Mouse (Mus musculus) fibroblast of lung, adult 2 months (primary cell): Measurements from ENCODE around the gene 1700017N19Rik.
A peak's percentile ranks its signal among the peaks of the same experiment; 100 is the strongest.
"Not testable (repeated sequence)": the region's sequence is repeated elsewhere in the genome, so short reads cannot be mapped to it uniquely, and the experiment has no call there.

ENCODE experiments used
- DNase-seq: peaks from one replicate; pipeline ENCODE4 v3.0.0-alpha.2; 2011; ENCODE audit warnings: low read depth

Gene 1700017N19Rik

DNA sequence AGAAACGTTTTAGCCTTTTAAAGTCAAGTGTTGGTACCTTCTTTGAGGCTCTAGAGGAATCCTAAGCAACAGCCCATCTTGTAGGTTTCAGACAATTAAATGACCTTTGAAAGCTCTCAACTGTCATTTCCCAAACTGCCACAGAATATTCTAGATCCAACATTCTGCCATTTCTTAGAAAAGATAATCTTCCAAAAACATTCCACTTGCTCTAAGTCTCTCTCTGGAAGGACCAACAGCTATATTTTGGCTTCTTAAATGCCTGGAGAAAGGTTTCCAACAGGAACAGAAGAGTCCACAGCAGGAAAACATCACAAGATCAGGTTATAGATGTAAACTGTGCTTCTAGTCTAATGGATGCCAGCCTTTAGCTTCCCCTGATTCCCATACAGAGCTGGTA is at the start of gene 1700017N19Rik, which contains the start of gene 4930430F08Rik:
Gene 1700017N19Rik (plus strand): TSS at position 162 of the 400 bp plus-strand sequence.
Gene 4930430F08Rik (minus strand): TSS at position 101 of the 400 bp plus-strand sequence.
- DNase-seq = no peak

DNA sequence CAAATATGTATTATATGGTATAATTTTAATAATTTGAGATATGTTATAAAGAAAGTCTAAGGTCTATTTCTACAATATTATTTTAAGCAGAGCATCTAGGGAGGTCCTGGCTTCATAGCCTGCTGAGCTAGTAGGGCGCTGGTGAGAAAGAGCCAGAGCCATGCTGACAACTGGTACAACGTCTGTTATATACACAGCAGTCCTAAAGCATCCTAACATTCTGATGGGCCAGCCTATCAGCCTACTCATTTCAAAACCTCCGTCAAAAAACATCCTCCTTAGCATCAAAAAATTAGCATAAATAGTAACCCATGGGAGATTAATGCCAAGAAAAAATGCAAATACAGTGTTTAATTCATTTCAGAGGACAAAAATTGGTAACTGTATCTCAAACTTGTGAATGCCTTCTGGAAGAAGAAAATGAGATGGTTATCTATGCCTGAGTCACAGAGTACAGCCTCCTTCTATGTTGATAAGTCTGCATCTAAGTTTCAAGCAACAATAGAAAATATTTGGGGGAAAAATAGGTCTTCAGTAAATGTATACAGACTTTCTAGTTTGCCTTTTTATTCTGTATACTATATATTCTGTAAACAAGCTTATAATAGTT is 33.6 kb upstream of the 1700017N19Rik start:
- DNase-seq = no peak

DNA sequence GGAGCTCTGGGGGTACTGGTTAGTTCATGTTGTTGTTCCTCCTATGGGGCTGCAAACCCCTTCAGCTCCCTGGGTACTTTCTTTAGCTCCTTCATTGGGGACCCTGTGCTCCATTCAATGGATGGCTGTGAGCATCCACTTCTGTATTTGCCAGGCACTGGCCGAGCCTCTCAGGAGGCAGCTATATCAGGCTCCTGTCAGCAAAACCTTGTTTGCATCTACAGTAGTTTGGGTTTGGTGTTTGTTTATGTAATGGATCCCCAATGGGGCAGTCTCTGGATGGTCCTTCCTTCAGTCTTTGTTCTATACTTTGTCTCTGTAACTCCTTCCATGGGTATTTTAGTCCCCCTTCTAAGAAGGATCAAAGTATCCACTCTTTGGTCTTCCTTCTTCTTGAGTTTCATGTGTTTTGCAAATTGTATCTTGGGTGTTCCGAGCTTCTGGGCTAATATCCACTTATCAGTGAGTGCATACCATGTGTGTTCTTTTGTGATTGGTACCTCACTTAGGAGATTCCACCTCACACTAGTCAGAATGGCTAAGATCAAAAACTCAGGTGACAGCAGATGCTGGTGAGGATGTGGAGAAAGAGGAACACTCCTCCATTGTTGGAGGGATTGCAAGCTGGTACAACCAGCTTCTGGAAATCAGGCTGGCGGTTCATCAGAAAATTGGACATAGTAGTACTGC is 29.9 kb upstream of the 1700017N19Rik start:
- DNase-seq = not testable (repeated sequence)

DNA sequence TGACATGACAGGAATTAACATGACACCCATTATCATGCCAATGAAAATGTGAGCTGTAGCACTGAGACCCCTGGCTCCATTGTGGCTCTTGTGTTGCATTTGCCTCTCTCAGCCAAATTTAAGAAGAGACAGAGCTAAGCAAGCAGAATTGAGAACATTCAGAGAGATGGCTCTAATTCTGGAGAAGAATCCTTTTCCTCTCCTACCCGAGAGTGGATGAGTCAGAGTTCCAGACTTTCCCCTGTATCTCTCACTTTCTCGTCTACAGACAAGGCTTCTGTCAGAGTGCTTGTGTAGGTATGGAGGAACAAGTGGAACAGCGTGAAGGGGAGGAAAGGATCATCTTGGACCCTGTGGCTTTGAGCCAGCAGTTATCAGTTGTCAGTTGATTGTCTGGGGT is 26.2 kb upstream of the 1700017N19Rik start:
- DNase-seq = no peak

DNA sequence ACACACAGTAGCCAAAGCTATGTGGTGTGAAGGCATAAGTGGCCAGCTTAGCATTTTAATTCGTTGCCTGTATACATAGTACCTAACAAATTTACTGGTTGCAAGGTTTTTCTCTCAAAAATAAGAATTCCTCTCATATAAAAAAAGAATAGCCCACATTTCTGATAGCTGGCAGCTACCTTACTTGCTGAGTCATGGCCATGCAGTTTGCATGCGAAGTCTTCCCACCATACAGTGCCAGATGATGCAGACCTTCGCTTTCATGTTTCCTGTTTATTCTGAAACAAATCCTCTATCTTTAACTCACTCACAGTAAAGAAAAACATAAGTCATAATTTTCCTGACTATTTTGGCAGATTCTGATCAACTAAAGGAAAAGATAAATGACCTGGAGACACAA is 18.6 kb upstream of the 1700017N19Rik start:
- DNase-seq = no peak

DNA sequence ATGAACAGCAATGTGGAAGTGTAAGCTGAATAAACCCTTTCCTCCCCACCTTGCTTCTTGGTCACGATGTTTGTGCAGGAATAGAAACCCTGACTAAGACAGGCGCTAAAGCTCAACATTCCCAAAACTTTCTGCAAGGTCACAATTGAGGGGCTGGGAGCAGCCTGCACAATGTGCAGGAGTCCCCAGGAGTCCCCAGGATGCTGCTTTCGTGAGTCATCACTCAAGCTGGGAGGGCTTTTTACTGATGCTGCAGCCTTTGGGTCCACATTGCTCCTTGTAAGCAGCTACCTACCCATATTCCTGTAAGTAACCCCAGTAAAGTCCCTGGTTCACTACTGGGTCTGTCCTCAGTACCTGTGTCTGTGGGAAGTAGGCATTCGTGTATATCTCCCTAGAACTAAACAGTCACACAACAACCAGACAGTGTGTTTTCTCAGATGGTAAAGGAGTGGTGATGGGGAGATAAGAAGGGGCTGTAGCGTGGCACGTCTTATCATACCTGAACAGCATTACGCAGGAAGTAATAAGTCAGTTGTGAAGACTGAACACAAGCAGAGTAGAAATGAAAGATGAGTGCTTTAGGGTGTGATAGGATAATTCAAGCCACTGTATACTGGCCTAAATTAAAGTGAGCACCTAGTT is 15.7 kb upstream of the 1700017N19Rik start:
- DNase-seq = no peak

DNA sequence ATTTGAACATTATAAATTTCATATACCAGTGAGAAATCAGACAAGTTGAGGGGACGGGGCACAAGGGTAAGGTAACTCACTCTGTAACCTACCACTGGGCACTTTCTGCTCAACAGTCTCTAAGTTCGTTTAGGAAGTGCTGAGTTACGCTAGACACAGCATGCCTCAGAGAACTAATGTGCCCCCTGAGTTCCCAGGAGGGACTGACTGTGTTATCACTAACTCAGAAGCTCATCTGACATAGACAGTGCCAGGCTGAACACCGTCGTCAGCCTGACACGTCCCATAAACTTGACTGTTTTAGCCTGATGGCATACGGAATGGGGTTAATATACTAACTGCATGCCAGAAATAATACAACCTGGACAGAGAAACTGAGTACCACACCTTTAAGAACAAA is 15.0 kb upstream of the 1700017N19Rik start:
- no peak for DNase-seq

DNA sequence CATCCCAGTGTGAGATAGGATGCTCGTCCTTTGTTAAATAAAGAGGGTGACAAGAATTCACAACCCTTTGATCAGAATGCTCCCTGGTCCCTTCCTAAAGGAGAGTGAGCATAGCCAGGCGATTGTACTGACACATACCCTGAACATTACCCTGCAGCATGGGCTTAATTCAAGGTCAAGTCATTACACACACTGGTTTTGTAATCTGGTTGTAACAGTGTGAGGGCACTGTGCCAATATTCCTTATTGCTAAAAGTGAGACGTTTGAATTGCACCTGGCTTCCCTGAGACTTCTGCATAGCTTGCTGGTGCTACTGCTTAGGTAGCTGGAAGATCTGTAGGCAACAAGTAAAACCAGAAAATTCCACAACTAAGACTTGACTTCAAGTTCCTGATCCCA is 6.1 kb upstream of the 1700017N19Rik start:
- DNase-seq = no peak

DNA sequence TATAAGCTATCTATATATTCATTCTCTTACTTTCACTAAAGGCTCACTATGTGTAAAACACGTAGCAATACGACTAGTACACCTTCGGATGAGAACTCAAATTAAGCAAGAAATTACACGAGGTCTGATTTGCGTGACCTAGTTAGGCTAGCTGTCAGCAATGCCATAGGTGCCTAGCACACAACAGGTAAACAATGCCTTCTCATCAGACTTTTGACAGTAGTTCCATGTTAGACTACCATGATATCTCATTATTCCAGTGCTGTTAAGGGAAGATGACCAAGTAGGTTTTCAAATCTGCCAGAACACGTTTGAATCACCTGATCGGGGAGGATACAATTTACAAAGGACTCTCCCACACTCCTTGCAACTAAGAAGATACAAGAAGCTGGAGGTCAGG is 1.8 kb upstream of the 1700017N19Rik start:
- DNase-seq = no peak

DNA sequence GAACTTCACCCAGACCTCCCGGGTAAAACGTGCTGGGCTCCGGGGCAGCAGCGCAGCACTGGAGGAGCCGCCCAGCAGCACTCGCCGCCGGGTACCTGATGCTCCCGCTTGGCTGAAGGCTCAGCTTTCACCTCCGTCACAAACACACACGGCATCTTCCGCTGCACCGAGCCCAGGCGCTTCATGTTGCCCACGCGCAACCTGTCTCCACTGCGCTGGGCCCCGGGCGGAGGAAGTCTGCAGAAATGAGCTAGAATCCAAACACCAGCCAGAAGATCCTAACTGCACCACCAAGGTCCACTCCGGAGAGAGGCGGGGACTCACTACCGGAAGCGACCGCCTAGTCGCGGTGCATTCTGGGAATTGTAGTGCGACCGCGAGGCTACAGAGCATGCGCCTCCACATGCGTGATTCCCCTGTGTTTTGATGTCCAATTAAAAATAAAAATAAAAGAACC is 1.3 kb upstream of the 1700017N19Rik start:
- DNase-seq = peak; percentile 67

DNA sequence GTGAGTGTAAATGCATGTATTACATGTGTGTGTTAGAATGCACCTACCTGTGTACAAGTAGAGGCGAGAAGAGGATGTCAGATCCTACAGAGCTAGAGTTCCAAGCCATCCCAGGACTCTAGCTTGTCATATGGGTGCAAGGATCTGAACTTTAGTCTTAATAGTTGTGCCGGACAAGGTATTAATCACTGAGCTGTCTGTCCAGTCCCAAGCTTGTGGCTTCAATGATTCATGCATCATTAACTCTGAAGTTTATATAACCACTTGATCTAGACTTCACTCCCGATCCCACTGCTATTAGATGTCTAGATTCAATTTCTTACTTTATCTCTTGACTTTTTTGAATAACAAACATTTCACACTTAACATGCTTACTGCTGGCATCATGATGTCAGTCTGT is 8.1 kb downstream of the 1700017N19Rik start:
- no peak for DNase-seq

DNA sequence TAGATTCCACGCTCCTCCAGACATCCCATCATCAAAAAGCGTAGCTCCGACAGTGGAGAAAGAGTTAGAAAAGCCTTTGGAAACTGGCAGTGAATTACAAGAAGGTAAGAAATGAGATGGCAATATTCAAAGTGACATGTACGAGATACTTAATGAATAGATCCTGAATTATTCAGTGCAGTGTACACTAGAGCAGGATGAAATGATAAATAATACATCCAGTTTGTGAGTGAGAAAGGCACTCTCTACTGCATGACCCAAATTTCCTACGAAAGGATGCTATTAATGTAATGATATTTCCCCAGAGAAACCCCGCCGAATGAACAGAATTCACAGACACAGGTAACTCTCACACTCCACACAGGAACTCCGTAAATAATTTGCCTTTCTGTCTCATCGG is 13.2 kb downstream of the 1700017N19Rik start:
- DNase-seq = no peak

DNA sequence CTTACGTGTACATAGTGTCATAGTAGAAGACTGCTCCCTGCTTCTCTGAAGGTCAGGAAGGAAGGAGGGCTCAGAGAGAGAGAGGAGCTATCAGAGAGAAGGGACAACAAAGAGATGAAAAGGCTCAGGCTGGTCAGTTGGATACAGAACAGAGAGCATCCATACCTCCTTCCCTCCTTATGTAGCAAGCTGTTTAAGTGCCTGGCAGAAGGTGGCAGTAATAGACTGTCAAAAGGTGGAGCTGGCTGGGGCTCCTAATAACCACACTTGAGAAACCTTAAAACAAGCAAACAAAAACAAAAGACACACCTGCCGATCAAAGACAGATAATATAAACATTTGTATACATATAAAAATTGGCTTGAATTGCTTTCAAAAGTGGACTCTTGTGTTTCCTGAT is 14.0 kb downstream of the 1700017N19Rik start:
- DNase-seq = no peak

DNA sequence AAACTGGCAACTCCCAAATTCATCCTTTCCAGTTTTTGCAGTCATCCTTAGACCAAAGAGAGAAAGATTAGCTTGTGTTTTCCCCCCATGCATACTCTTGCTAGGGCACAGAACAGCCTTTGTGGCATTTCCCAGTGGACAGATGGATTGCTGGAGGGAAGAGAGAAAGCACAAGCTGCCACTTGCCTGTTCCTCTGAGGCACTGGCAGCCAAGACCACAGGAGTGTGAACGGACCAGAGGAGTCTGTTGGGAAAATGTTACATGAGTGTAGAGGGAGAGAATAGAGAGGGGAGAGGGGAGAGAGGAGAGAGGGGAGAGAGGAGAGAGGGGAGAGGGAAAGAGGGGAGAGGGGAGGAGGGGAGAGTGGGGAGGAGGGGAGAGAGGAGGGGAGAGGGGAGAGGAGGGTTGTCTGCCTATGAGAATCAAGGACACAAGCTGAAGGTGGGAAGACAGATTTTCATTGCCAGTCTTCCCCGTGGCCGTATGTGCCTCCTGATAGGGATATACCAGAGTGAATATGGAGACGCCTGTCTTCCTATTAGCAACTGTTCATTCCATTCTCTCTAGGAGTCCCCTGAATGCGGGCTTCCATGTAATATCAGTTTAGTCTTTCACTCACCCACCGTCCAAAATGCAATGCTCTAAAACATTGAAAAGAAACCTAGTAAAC is 27.1 kb downstream of the 1700017N19Rik start:
- DNase-seq = no peak

DNA sequence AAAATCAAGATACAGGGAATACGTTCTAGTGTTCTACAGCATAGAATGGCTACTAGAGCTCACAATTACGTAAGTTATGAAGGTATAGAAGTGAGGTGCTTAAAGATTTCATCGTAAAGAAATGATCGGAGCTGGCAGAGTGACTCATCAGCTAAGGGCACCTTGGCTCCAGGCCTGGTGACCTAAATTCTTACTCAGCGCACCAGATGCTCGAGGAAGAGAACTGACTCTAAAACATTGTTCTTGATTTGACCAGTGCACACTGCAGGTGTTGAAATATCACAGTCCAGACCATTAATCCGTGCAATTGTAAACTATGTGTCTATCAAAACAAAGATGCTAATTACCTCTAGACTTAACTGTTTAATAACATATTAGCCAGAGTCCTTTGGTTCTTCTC is 29.2 kb downstream of the 1700017N19Rik start:
- DNase-seq = no peak

DNA sequence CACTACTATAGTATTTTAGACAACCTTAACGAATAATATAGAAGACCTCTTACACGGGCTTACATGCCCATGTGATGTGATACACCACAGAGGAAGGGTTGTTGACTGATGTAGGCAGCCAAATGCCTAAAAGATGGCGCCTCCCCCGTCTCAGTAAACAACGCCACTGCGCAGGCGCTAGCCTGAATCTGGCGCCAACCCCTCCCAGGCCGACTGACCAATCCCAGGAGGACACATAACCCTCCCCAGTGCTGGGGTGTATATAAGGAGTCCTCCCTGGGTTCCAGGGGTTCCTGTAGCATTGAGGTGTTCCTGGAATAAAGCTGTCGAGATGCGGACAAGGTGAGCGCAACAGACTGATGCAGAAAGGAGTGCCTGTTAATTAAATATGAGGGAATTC is 29.8 kb downstream of the 1700017N19Rik start:
- DNase-seq = no peak

DNA sequence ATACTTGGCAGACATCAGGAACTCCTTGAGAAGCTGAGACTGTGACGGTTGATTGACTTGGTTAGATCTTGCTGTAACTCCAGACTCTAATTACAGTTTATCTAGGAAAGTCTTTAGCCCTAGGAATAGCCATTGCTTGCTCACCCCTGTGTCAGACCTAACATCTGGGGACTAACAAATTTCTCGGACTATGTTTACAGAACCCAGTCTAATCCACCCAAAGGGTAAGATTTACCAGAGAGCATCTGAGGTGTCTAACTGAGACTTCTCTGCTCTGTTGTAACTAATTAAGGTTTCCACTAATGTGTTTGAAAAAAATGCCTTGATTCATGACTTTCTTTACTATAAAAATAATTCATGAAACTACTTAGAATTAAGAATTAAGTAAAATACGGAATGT is 32.2 kb downstream of the 1700017N19Rik start:
- DNase-seq = no peak

DNA sequence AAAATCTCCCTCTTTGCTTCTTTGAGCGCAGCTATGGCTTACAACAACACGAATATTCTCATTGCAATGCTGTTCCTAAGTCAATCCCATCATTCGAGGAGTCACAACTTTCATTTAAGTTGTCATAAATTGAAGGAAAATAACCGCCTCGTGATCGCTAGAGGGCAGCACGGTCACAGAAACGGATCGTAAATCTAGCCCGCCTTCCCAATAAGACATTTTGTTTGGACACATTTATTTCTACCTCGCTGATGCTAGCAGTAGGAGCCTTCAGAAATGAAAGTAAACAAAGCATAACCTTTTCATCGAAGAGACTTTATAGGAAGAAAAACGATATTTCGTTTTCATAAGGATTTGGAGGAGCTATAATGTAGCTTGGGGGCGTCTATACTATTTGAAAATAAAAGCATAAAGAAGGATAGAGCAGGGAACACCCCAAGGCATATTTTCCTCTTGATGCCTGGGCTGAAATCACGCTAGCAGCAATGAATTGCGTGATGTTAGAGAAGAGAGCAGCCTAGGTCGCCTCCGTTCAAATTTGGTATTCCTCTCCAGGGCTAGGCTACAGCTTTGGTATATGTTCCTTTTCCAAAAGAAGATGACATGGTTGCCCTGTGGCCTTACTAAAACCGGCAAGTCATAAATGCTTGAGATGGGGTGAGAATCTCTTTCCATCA is 39.6 kb downstream of the 1700017N19Rik start:
- peak; percentile 33 for DNase-seq

DNA sequence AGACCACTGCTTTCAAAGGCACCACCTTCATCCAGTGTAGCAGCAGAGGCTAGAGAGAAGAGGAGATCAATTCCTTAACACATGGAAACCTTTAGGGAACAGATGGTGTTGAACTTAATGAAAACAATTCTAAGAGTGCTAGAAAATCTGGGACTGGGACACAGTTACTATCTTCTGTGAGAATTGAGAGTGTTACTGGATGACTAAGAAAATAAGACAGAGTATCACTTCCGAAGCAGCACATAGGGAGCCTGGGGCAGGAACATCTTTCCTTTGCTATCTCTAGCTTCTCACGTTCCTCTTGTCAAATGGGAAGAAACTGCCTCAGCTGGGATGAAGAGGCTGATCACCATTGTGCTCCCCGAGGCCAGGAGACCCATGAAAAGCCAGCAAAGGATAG is 52.6 kb downstream of the 1700017N19Rik start:
- DNase-seq = no peak

DNA sequence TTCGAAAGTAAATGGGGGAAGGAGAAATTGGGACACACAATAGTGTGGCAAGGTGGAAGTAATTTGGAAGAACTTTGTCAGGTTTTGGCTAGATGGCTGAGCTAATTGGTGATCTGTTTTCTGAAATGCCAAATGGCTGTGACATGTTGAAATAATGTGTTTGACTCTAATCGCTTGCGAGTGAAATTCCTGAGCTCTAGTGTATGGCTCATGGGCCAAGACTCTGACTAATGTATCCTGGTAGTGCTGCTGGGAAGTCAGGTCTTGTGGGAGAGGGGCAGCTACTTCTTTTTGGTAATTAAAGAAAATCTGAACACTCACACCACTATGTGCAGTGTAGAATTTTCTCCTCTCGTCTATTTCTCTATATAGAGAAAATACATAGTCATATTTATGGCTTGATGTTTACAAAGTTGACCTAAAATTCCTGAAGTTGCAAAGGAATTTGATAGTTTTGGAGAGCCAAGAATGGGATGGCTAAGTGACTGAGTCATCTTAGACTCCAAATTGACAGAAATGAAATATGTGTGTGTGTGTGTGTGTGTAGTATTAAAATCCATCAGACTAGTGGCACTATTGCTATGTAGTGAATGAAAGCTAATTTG is 55.1 kb downstream of the 1700017N19Rik start:
- DNase-seq = peak; percentile 42

DNA sequence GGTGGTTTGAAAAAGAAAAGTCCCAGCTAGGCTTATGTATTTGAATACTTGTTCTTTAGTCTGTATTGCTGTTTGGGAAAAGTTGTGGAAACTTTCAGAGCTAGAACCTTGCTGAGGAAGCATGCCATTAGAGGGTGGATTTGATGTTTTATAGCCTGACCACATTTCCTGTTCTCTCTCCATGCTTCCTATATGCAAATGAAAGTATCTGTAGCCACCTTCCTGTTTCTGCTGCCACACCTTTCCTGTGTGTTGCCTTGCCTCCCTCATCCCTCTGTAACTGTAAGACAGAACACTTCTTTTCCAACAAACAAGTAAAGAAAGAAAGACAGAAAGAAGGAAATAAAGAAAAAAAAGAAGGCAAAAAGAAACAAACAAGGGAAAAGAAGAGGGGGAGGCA is 63.9 kb downstream of the 1700017N19Rik start:
- DNase-seq = no peak
